Mouse (Mus musculus) left cerebral cortex, postnatal 14 days (tissue): Measurements from ENCODE around the gene Ccdc141. TPM values are rescaled to one million over a fixed set of nuclear protein-coding genes. Genes with fewer than 3 reads are reported as not detected.

Experiments used
- DNase-seq, 2 experiments: peaks; one replicate each; pipeline ENCODE4 v3.0.0; 2021 to 2022; ENCODE audit warnings: low spot score in 2 of 2, mixed read lengths in 1 of 2
- intact Hi-C: fragments of 180-260 bp; cut with DNase I; formaldehyde crosslinking; loops from one replicate; pipeline ENCODE4 v1.15.1; 2025
- total RNA-seq, 2 experiments: library from RNA; stranded (reverse); gene quantifications; 2 replicates each; pipeline ENCODE4 v1.2.3; 2021

The Ccdc141 gene
- total RNA-seq, 2 experiments from 2014 or later: 23.5 to 34.0 TPM

GRCm38 (mm10) chr2:77099814-77100213 is 70.6 kb downstream of the Ccdc141 start:
- DNase-seq: no peak
- intact Hi-C loops: no loop called here

DNA sequence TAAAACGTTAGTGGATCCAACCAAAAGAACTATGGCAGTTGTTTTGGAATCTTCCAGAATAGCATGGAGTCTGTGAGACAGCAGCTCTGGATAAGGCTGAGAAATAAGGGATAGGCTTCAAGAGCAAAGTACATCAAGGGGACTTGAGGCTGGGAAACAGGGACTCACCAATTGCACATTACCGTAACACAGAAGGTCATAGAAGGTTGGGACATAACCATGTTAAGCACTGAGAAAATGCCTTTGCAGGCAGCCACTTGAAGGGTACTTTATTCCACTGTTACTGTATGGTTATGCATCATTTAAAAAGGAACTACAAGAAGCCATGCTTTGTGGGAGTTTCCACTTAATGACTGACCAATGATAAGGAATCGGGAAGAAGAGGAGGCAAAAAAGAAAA is 71.7 kb downstream of the Ccdc141 start:
- DNase-seq: no peak
- intact Hi-C loops: no loop called here

DNA sequence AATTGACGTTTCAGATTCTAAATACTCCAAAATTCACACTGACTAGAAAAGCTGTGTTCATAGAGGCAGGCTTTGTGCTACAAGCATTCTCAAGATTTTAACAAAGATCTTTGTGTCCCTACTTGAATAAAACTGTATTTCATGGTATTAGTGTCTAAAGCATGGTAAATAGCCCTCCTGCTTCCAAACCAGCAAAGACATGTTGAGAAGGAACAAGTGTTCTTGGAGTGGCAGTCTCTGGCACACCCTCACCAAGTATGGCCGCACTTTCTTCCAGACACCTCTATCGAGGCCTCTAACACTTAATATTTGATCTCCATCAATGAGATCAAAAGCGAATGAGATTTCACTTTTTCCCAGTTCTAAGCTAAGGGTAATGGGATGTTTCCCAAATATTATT is 78.7 kb downstream of the Ccdc141 start:
- intact Hi-C loops: no loop called here
- DNase-seq: no peak

DNA sequence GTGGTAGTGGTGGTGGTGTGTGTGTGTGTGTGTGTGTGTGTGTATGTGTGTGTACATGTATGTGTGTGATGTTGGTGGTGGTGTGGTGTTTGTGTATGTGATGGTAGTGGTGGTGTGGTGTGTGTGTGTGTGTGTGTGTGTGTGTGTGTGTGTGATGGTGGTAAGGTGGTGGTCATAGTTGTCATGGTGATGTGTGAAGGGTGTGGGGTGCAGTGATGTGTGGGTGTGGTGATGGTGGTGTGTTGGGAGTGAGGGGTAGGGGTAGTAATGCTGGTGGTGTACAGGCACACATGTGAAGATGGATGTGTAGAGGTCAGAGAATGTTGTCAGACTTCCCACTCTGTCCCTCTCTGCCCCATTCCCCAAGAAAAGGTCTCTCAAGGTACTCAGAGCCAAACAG is 85.1 kb downstream of the Ccdc141 start:
- intact Hi-C loops: loop anchor here (10.0 kb wide), 1 partner anchor 111 kb away; no protein-coding TSS in a partner anchor
- no peak for DNase-seq

GRCm38 (mm10) chr2:77084629-77085028 is 85.8 kb downstream of the Ccdc141 start:
- intact Hi-C loops: loop anchor here (10.0 kb wide), 1 partner anchor 110 kb away; no protein-coding TSS in a partner anchor
- DNase-seq: no peak

DNA sequence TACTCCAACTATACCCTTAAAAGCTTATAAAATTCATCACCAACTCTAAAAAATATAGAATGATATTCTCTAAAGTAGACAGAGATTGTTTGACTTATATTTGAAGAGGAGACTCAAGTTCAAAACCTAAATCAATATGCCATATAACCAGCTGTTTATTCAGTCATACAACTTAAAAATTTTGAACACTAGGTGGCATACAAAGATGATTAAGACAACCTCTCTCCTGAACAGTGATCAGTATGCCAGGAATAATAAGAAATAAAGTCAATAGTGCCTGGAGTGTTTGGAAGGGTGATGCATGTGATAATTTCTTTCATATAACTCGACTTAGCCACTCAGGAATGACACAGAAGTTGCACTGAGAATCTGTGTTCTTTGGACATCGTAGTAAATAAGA is 89.3 kb downstream of the Ccdc141 start:
- intact Hi-C loops: loop anchor here (10.0 kb wide), 1 partner anchor 106 kb away; no protein-coding TSS in a partner anchor
- DNase-seq: peak in 1 of 2 experiments; percentile 17

DNA sequence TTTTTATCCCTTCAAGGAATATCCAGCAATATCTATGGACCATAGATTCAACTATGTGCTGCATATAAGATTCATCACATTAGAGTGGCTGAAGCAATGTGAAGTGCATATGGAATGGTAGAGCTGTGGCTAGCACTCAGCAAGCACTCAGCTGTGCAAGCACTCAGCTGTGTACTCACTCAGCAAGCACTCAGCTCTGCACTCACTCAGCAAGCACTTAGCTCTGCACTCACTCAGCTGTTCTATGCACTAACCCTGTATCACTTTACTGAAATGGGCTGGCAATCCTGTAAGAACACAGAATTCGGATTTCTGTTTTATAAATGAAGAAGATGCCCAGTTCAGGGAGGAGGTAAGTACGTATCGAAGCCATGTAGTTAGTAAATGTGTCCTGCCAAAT is 89.8 kb downstream of the Ccdc141 start:
- intact Hi-C loops: loop anchor here (10.0 kb wide), 1 partner anchor 106 kb away; no protein-coding TSS in a partner anchor

GRCm38 (mm10) chr2:77078746-77079145 is 91.7 kb downstream of the Ccdc141 start:
- intact Hi-C loops: no loop called here
- no peak for DNase-seq

More for the DNA sequence above, 89.8 kb downstream of the Ccdc141 start:
- DNase-seq: no peak

- intact Hi-C loops: no loop called here
- no peak for DNase-seq
These were observed 96.1 kb downstream of the Ccdc141 start for GRCm38 (mm10) chr2:77074373-77074772.

DNA sequence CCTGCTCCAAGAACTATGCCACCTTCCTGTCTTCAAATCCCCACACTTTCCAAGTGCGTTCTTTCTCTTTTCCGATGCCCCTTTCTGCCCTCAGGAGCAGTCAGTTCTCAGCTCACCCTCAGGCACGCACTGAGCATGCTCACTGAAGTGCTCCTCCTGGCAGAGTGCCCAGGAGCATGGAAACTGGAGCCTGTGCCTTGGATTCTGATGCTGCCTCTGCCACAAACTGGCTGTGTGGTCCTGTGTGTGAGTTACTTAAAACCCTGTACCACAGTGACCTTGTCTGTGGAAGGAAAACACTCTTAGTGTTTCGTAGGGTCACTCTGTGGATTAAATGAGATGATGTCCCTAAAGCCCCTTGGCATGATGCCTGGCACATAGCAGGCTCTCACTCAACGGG is 96.5 kb downstream of the Ccdc141 start:
- peak in 1 of 2 experiments; percentile 15 for DNase-seq
- intact Hi-C loops: no loop called here

GRCm38 (mm10) chr2:77065294-77065693 is 105.1 kb downstream of the Ccdc141 start:
- intact Hi-C loops: loop anchor here (10.0 kb wide), 2 partner anchors 110 to 140 kb away; partner anchors contain the start of gene Ccdc141

GRCm38 (mm10) chr2:77061871-77062270 is 108.6 kb downstream of the Ccdc141 start:
- peak; percentile 83 to 90 for DNase-seq
- intact Hi-C loops: loop anchor here (5.0 to 10.0 kb wide), 3 partner anchors 113 to 280 kb away; partner anchors contain the start of gene Ccdc141

More at GRCm38 (mm10) chr2:77065294-77065693, 105.1 kb downstream of the Ccdc141 start:
- DNase-seq: peak; percentile 32 to 46

DNA sequence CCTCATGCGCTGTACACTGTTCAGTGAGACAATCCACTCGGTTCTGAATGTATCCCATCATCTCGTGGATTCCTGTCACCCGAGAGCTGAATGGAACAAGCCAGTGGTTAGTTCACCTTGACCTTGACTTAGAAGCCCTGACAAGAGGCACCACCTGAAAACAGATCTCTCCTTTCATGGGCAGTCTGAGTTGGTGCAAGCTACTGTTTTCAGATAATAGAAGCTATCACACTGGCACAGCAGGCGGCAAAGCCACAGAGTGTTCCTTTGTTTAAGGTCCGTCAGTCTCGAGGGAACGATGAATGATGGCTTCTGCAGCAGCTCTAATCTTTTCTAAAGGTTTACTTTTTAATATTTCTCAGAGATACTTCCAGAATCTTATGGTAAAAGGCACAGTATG is 110.8 kb downstream of the Ccdc141 start:
- intact Hi-C loops: no loop called here
- no peak for DNase-seq

- intact Hi-C loops: no loop called here
- DNase-seq: peak; percentile 26 to 62
These were observed 114.1 kb downstream of the Ccdc141 start for GRCm38 (mm10) chr2:77056367-77056766.

GRCm38 (mm10) chr2:77042912-77043311 is 127.5 kb downstream of the Ccdc141 start:
- intact Hi-C loops: no loop called here
- DNase-seq: no peak

DNA sequence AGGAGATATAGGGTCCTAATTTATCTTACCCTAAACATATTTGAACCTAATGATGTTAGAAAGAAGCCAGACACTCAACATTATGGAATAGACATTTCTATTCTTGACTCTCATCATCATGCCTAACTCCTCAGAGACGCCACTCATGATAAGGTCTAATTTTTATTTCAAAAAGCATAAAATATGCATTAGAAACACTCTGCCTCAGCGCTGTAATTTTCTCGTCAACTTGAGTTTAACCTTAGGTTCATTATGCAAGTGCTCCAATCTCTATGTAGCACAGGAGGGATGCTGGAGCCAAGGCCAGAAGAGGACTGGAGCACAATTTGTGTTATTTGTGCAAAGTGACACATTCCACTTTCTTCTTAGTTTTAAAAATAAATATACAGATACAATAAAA is 130.8 kb downstream of the Ccdc141 start:
- intact Hi-C loops: no loop called here
- DNase-seq: no peak

- intact Hi-C loops: no loop called here
- DNase-seq: no peak
These were observed 131.2 kb downstream of the Ccdc141 start for GRCm38 (mm10) chr2:77039281-77039680.

DNA sequence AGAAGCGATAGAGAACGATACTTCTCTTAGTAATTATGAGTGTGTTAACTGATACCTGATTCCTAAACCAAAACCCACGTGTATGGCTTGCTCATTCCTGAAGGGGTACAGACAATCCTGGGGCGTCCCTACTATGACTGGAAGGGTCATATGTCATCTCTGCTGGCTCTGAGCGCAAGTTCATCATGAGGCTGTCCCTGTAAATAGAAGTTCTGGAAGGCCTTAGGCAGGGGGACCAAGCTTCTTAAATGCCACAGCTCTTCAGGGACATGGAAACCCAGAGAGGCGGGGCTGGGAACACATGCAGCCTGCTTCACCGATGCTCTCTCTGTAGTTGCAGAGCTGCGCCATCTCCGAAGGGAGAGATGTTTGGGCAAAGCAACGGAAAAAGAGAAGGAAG is 133.2 kb downstream of the Ccdc141 start:
- intact Hi-C loops: no loop called here
- DNase-seq: no peak

- peak in 1 of 2 experiments; percentile 6 for DNase-seq
- intact Hi-C loops: no loop called here
These were observed 136.3 kb downstream of the Ccdc141 start for GRCm38 (mm10) chr2:77034112-77034511.

DNA sequence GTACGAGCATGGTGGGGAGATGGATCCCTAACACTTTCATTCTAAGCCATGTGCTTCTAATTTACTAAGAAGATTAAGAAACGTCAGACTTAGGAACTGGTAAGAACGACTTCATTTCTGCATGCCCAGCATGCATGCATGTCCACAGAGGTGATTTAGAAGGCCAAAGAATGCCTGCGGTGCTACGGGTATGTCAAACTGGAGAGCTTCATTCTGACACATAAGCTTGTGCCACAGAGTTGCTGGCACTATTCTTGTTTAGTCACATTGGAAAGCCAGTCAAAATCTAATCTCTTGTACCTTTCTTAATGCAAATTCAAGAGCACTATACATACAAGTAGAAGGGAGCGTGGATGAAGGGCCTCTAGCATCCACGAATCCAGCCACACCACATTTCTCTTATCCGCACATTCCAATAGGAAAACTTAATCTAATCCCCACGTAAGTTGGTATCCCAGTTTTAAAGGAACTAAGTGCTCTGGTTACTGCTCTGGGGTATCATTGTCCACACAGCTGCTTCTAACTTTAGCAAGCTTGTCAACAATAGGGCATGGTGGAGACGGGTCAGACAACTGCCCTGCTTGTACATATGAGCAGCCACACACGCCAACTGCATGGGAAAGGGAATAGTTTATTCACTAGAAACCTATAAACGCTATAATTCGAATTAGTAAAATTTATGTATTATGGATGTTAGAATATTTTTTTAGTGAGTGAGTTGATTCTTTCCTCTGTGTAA is 136.9 kb downstream of the Ccdc141 start:
- DNase-seq: no peak
- intact Hi-C loops: no loop called here

DNA sequence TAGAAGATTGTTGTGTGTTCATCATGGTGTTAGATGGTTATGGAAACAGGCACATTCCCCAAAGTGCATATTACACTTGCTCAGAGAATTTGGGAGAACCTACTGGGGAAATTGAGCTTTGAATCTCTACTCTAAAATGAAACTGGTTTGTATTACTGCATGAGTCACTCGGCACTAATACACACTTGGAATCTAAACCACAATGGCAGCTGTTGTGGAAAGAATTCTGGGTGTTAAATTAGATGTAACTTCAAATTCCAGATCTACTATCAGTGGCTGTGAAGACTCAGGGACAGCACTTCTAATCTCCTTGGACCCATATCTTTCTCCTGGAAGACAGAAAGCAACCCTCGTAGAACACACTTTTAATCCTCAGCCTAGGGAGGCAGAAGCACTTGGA is 149.8 kb downstream of the Ccdc141 start:
- DNase-seq: no peak
- intact Hi-C loops: no loop called here
